Mouse (Mus musculus) MEL (cell line): ENCODE measurements around the gene Ppp4c. TPM values are rescaled to one million over a fixed set of nuclear protein-coding genes. Genes with fewer than 3 reads are reported as not detected.

Experiments
- DNase-seq: peaks from one replicate; pipeline ENCODE4 v3.0.0; 2011; ENCODE audit warnings: low read depth, low spot score
- H3K27ac ChIP-seq: 2 replicates; pipeline ENCODE4 v1.5.1; 2012; ENCODE audit warnings: low read depth, mild to moderate bottlenecking, control low read depth, low read length, moderate library complexity; ENCODE audit not compliant: control insufficient read depth
- H3K27me3 ChIP-seq, 2 experiments: fragments of 150-350 bp in 1 of 2; sonication (generic) in 1 of 2; 2 replicates each; pipeline ENCODE4 v1.6.1; 2012; ENCODE audit warnings: low read length in 2 of 2, mild to moderate bottlenecking in 2 of 2, improper control_type of control experiment in 1 of 2, moderate library complexity in 1 of 2; ENCODE audit not compliant: insufficient read depth in 2 of 2, control insufficient read depth in 1 of 2
- H3K36me3 ChIP-seq, 2 experiments: 2 replicates each; pipeline ENCODE4 v1.6.1; 2012 to 2014; ENCODE audit warnings: low read length in 2 of 2, improper control_type of control experiment in 1 of 2, inconsistent platforms in 1 of 2, mild to moderate bottlenecking in 1 of 2; ENCODE audit not compliant: insufficient read depth in 2 of 2, control insufficient read depth in 1 of 2
- H3K4me1 ChIP-seq, 2 experiments: fragments of 150-350 bp in 1 of 2; sonication (generic) in 1 of 2; 2 replicates each; pipeline ENCODE4 v1.6.1; 2012; ENCODE audit warnings: low read length in 2 of 2, improper control_type of control experiment in 1 of 2, mild to moderate bottlenecking in 1 of 2; ENCODE audit not compliant: insufficient read depth in 2 of 2, control insufficient read depth in 1 of 2
- H3K4me3 ChIP-seq, 2 experiments: fragments of 150-350 bp in 1 of 2; sonication (generic) in 1 of 2; 2 replicates each; pipeline ENCODE4 v1.5.1; 2012; ENCODE audit warnings: low read depth in 2 of 2, low read length in 2 of 2, mild to moderate bottlenecking in 2 of 2, moderate library complexity in 2 of 2, control low read depth in 1 of 2, improper control_type of control experiment in 1 of 2; ENCODE audit not compliant: control insufficient read depth in 1 of 2, insufficient read depth in 1 of 2
- H3K79me2 ChIP-seq: 2 replicates; pipeline ENCODE4 v1.6.1; 2012; ENCODE audit warnings: mild to moderate bottlenecking, low read length, moderate library complexity; ENCODE audit not compliant: control insufficient read depth, poor library complexity, insufficient read depth
- H3K9ac ChIP-seq: 2 replicates; pipeline ENCODE4 v1.6.1; 2012; ENCODE audit warnings: low read depth, mild to moderate bottlenecking, control low read depth, low read length, moderate library complexity; ENCODE audit not compliant: control insufficient read depth, poor library complexity, severe bottlenecking
- H3K9me3 ChIP-seq: fragments of 150-350 bp; sonication (generic); replicated peaks from 2 replicates; pipeline ENCODE4 v1.6.1; 2012; ENCODE audit warnings: mild to moderate bottlenecking, low read length, improper control_type of control experiment, moderate library complexity; ENCODE audit not compliant: insufficient read depth
- BHLHE40 ChIP-seq: IDR thresholded peaks from 2 replicates; pipeline ENCODE4 v1.6.1; 2012; ENCODE audit warnings: low read depth, mild to moderate bottlenecking, inconsistent platforms, low read length, improper control_type of control experiment, borderline replicate concordance
- CHD1 ChIP-seq: IDR thresholded peaks from 2 replicates; pipeline ENCODE4 v1.6.1; 2012; ENCODE audit warnings: low read depth, mild to moderate bottlenecking, inconsistent platforms, low read length, improper control_type of control experiment
- CHD2 ChIP-seq: IDR thresholded peaks from 2 replicates; pipeline ENCODE4 v1.6.1; 2011; ENCODE audit warnings: low read length, improper control_type of control experiment
- CTCF ChIP-seq, 3 experiments: IDR thresholded peaks in 2 of 3; conservative IDR thresholded peaks in 1 of 3; 2 replicates each; pipeline ENCODE4 v1.5.1; 2011 to 2012; ENCODE audit warnings: low read length in 3 of 3, low read depth in 2 of 3, mild to moderate bottlenecking in 2 of 3, improper control_type of control experiment in 1 of 3, inconsistent platforms in 1 of 3, mixed read lengths in 1 of 3, moderate library complexity in 1 of 3; ENCODE audit not compliant: control insufficient read depth in 1 of 3, insufficient read depth in 1 of 3, poor library complexity in 1 of 3, severe bottlenecking in 1 of 3
- ELF1 ChIP-seq: IDR thresholded peaks from 2 replicates; pipeline ENCODE4 v1.6.1; 2014; ENCODE audit warnings: low read depth, mild to moderate bottlenecking, inconsistent platforms, low read length, improper control_type of control experiment, moderate library complexity
- EP300 ChIP-seq, 2 experiments: IDR thresholded peaks; 2 replicates each; pipeline ENCODE4 v1.6.1; 2011; ENCODE audit warnings: improper control_type of control experiment in 2 of 2, low read length in 2 of 2, low read depth in 1 of 2, mild to moderate bottlenecking in 1 of 2
- HCFC1 ChIP-seq: IDR thresholded peaks from 2 replicates; pipeline ENCODE4 v1.6.1; 2012; ENCODE audit warnings: low read depth, mild to moderate bottlenecking, inconsistent platforms, low read length, improper control_type of control experiment, moderate library complexity
- JUND ChIP-seq: IDR thresholded peaks from 2 replicates; pipeline ENCODE4 v1.6.1; 2011; ENCODE audit warnings: low read depth, mild to moderate bottlenecking, improper control_type of control experiment, low read length
- KAT2A ChIP-seq: conservative IDR thresholded peaks from 2 replicates; pipeline ENCODE4 v1.6.1; 2012; ENCODE audit warnings: low read depth, low read length, improper control_type of control experiment, inconsistent platforms
- MAX ChIP-seq: IDR thresholded peaks from 2 replicates; pipeline ENCODE4 v1.6.1; 2011; ENCODE audit warnings: low read length, improper control_type of control experiment
- MAZ ChIP-seq: IDR thresholded peaks from 2 replicates; pipeline ENCODE4 v1.6.1; 2012; ENCODE audit warnings: low read depth, mild to moderate bottlenecking, inconsistent platforms, low read length, improper control_type of control experiment
- MXI1 ChIP-seq: IDR thresholded peaks from 2 replicates; pipeline ENCODE4 v1.6.1; 2011; ENCODE audit warnings: mild to moderate bottlenecking, low read depth, low read length, improper control_type of control experiment
- MYB ChIP-seq: IDR thresholded peaks from 2 replicates; pipeline ENCODE4 v1.6.1; 2011; ENCODE audit warnings: mild to moderate bottlenecking, low read depth, low read length, improper control_type of control experiment
- MYC ChIP-seq: IDR thresholded peaks from 2 replicates; pipeline ENCODE4 v1.6.1; 2011; ENCODE audit warnings: low read depth, mild to moderate bottlenecking, low read length, improper control_type of control experiment, moderate library complexity
- NELFE ChIP-seq: IDR thresholded peaks from 2 replicates; pipeline ENCODE4 v1.6.1; 2011; ENCODE audit warnings: low read depth, low read length, improper control_type of control experiment
- NRF1 ChIP-seq: IDR thresholded peaks from 2 replicates; pipeline ENCODE4 v1.6.1; 2014; ENCODE audit warnings: low read depth, mild to moderate bottlenecking, inconsistent platforms, low read length, improper control_type of control experiment, moderate library complexity; ENCODE audit not compliant: poor library complexity, insufficient read depth, severe bottlenecking
- POLR2A ChIP-seq, 2 experiments: IDR thresholded peaks; 2 replicates each; pipeline ENCODE4 v1.6.1; 2011 to 2012; ENCODE audit warnings: low read length in 2 of 2, mild to moderate bottlenecking in 2 of 2, control low read depth in 1 of 2, improper control_type of control experiment in 1 of 2, low read depth in 1 of 2, moderate library complexity in 1 of 2; ENCODE audit not compliant: control insufficient read depth in 1 of 2, insufficient read depth in 1 of 2, poor library complexity in 1 of 2
- POLR2AphosphoS2 ChIP-seq: IDR thresholded peaks from 2 replicates; pipeline ENCODE4 v1.6.1; 2011; ENCODE audit warnings: low read length, improper control_type of control experiment
- POLR2AphosphoS5 ChIP-seq: IDR thresholded peaks from 2 replicates; pipeline ENCODE4 v1.6.1; 2012; ENCODE audit warnings: low read depth, borderline replicate concordance, mild to moderate bottlenecking, inconsistent platforms, low read length, moderate library complexity, mixed read lengths
- RAD21 ChIP-seq: IDR thresholded peaks from 2 replicates; pipeline ENCODE4 v1.6.1; 2011; ENCODE audit warnings: mild to moderate bottlenecking, low read depth, low read length, improper control_type of control experiment
- RCOR1 ChIP-seq: IDR thresholded peaks from 2 replicates; pipeline ENCODE4 v1.6.1; 2012; ENCODE audit warnings: low read depth, mild to moderate bottlenecking, inconsistent platforms, low read length, improper control_type of control experiment
- SIN3A ChIP-seq: IDR thresholded peaks from 2 replicates; pipeline ENCODE4 v1.6.1; 2012; ENCODE audit warnings: low read length, improper control_type of control experiment, inconsistent platforms
- SMC3 ChIP-seq: IDR thresholded peaks from 2 replicates; pipeline ENCODE4 v1.6.1; 2011; ENCODE audit warnings: low read depth, low read length, improper control_type of control experiment
- TBP ChIP-seq: IDR thresholded peaks from 2 replicates; pipeline ENCODE4 v1.8.0; 2011; ENCODE audit warnings: low read depth, low read length, improper control_type of control experiment
- TCF12 ChIP-seq: IDR thresholded peaks from 2 replicates; pipeline ENCODE4 v1.6.1; 2014; ENCODE audit warnings: low read depth, mild to moderate bottlenecking, inconsistent platforms, low read length, improper control_type of control experiment, moderate library complexity
- ZKSCAN1 ChIP-seq: IDR thresholded peaks from 2 replicates; pipeline ENCODE4 v1.6.1; 2012; ENCODE audit warnings: low read depth, mild to moderate bottlenecking, inconsistent platforms, low read length, improper control_type of control experiment, moderate library complexity
- ZMIZ1 ChIP-seq: IDR thresholded peaks from 2 replicates; pipeline ENCODE4 v1.6.1; 2012; ENCODE audit warnings: low read depth, mild to moderate bottlenecking, inconsistent platforms, low read length, improper control_type of control experiment, moderate library complexity
- polyA plus RNA-seq, 2 experiments: library from polyadenylated mRNA; stranded (reverse) in 1 of 2; unstranded in 1 of 2; fragments of >175 nt in 1 of 2; fragments of >200 nt in 1 of 2; gene quantifications; 2 replicates each; pipeline versions ENCODE4 v1.2.1 to v1.2.4; 2012; ENCODE audit warnings: low replicate concordance in 2 of 2, low read depth in 1 of 2; ENCODE audit not compliant: insufficient read length in 2 of 2, insufficient read depth in 1 of 2, missing spikeins in 1 of 2
- total RNA-seq: library from RNA; depleted of rRNA; stranded (reverse); fragments of 300-350 nt; gene quantifications from 2 replicates; pipeline ENCODE4 v1.2.3, GENCODE M21; 2012; rRNA removed

The Ppp4c gene
- total RNA-seq (255 and 257 TPM in 2 replicates), polyA plus RNA-seq (100 to 1,000 TPM; 265 to 540 TPM)

DNA sequence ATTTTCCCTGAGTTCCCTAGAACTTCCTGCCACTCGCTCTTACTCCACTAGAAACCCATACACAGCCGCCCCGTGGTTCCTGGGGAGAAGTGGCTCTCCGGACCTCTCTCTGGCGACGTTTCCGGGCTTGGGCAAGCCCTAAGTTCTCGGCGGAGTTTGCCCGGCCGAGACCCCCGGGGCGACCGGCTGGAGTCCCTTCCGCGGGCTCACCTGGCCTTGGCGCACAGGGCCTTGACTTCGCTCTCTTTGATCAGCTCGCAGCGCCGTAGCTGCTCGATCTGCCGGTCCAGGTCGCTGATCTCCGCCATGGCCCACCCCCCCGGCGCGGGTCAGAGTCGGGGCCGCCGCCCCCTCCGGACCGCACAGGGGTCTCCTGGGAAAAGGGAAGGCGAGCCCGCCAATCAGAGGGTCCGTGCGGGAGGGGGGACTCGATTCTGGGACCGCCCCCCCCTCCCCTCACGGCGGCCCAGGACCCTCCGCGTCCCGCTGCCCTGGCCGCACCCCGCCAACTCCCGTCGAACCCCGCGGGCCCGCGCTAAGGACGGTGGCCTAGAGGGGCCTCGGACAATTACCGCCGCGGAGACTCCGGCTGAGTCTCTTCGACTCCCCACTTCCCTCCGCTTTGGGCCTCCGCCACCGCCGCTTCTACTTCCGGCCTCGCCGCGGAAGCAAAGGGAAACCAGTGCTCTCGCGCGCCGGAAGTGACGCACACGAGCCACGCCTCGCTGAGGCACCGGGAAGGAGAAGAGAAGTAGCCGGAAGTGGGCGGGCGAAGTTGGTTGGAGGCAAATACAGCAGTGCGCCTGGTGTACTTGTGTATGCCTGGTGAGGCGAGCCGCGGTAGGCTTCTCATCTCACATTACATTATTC, at the start of gene Ppp4c:
Ppp4c (minus strand) TSS at position 646 of the 870 bp plus-strand sequence.
- DNase-seq: peak; percentile 98
- Histone ChIP-seq H3K36me3 (peaks cover 13 to 26% of the 10 kb centered on the region in 2 experiments), H3K9ac (peak within 1 kb of the TSS; percentile 97), H3K27me3 (no peaks in the 10 kb centered on the region), H3K9me3 (no peaks in the 10 kb centered on the region), H3K4me1 (peaks cover 0 to 19% of the 10 kb centered on the region in 2 experiments; a peak in 3 of 4 replicates), H3K79me2 (peaks cover 28% of the 10 kb centered on the region), H3K4me3 (peak within 1 kb of the TSS; percentile 86 to 96), H3K27ac (peak within 1 kb of the TSS; percentile 95)
- TF ChIP-seq SMC3: peak; percentile 16; the same call in 1 of the 2 replicates
- TF ChIP-seq NELFE: peak; percentile 84
- peak; percentile 47 to 92; a peak in 3 of 4 replicates for TF ChIP-seq POLR2A (IDR thresholded peaks at IDR 0.05; ENCODE audit: control insufficient read depth in 1 of 2, insufficient read depth in 1 of 2, low read depth in 1 of 2, low read length in 2 of 2, poor library complexity in 1 of 2)
- peak; percentile 79 for TF ChIP-seq KAT2A
- peak; percentile 77 for TF ChIP-seq MAZ
- TF ChIP-seq ZKSCAN1: 0 out of 2 replicates have a peak, but pooled peaks have one; percentile 6
- peak; percentile 43; the same call in 1 of the 2 replicates for TF ChIP-seq MAX
- peak; percentile 78; the same call in 1 of the 2 replicates for TF ChIP-seq TBP
- TF ChIP-seq EP300 (IDR thresholded peaks at IDR 0.05; ENCODE audit: low read depth in 1 of 2, low read length in 2 of 2): 0 out of 4 replicates have a peak, but pooled peaks of 1 of the 2 experiments have one; percentile 11
- peak; percentile 92 for TF ChIP-seq SIN3A
- TF ChIP-seq POLR2AphosphoS2: peak; percentile 88
- peak; percentile 95 for TF ChIP-seq HCFC1
- peak; percentile 35; the same call in 1 of the 2 replicates for TF ChIP-seq NRF1
- no peak for TF ChIP-seq RCOR1
- no peak for TF ChIP-seq BHLHE40
- TF ChIP-seq CTCF (IDR thresholded peaks at IDR 0.05 in 2 of 3, conservative IDR thresholded peaks at IDR 0.05 in 1 of 3; ENCODE audit: control insufficient read depth in 1 of 3, insufficient read depth in 1 of 3, low read depth in 2 of 3, low read length in 3 of 3, poor library complexity in 1 of 3, severe bottlenecking in 1 of 3): no peak
- no peak for TF ChIP-seq RAD21
- TF ChIP-seq CHD1: no peak
- TF ChIP-seq ZMIZ1: peak; percentile 94
- TF ChIP-seq MYB: no peak
- peak; percentile 30; the same call in 1 of the 2 replicates for TF ChIP-seq TCF12
- TF ChIP-seq POLR2AphosphoS5: peak; percentile 43; the same call in 1 of the 2 replicates
- TF ChIP-seq MXI1: peak; percentile 74
- TF ChIP-seq JUND: no peak
- peak; percentile 7; the same call in 1 of the 2 replicates for TF ChIP-seq CHD2
- TF ChIP-seq ELF1: peak; percentile 98
- peak; percentile 68; the same call in 1 of the 2 replicates for TF ChIP-seq MYC
- TF ChIP-seq, all 39 proteins: peak for 20
